8 mouse cellular contexts compared by ENCODE assay signal in genomic region chr10:42501775-42502348, GRCm38 (mm10). TPM values are rescaled to one million over a fixed set of nuclear protein-coding genes. Genes with fewer than 3 reads are reported as not detected.
A peak's percentile ranks its signal among the peaks of the same experiment; 100 is the strongest.
DNase-seq lines count a peak whose midpoint lies in the region; ATAC-seq and TF ChIP-seq lines count a peak whose summit lies in the region.

TSS of gene Snx3 (plus strand) at chr10:42502030.

- peak; percentile 77 for TF ChIP-seq POLR2A in cortical plate, adult 2 months (IDR thresholded peaks at IDR 0.05; ENCODE audit: extremely low read depth, insufficient read depth, low read length)

- H3K4me1 ChIP-seq in cortical plate, adult 2 months (ENCODE audit: control insufficient read depth, insufficient read depth, low read length), result no peaks in the 10 kb centered on the region

- peak; percentile 96 for DNase-seq in gastrocnemius, postnatal 10 days
- peak; percentile 98 for DNase-seq in induced T-regulatory cell, adult 2 months (ENCODE audit: low read depth)
- peak; percentile 93 to 98 for DNase-seq in left cerebral cortex, adult 9 months (ENCODE audit: low spot score in 2 of 2)
- peak; percentile 94 for DNase-seq in right cerebral cortex, postnatal 14 days
- peak; percentile 95 to 97 for DNase-seq in urinary bladder, postnatal 4 days (ENCODE audit: low spot score in 2 of 2)

- peak; percentile 84 for ATAC-seq in activated CD4-positive, CD25-positive, alpha-beta regulatory T cell, adult 4 months
- ATAC-seq in megakaryocyte progenitor cell, adult 5-6 weeks (replicated peaks; ENCODE audit: poor library complexity), result peak; percentile 92

- peak within 1 kb of the TSS; percentile 84 for H3K4me3 ChIP-seq in cortical plate, adult 2 months (ENCODE audit: insufficient read depth, low read length)

- peak within 1 kb of the TSS; percentile 98 for H3K27ac ChIP-seq in cortical plate, adult 2 months (ENCODE audit: insufficient read depth, low read length)

- no peak for TF ChIP-seq CTCF in cortical plate, adult 2 months (IDR thresholded peaks at IDR 0.05; ENCODE audit: extremely low read depth, insufficient read depth, low read length)

RNA-seq across cellular contexts. Expression of gene Snx3, which starts in this region (rescaled TPM):
- 100 to 1,000 TPM; 215 to 235 TPM for polyA plus RNA-seq in activated CD4-positive, CD25-positive, alpha-beta regulatory T cell, adult 4 months (2017; shearing (Covaris generic))
- polyA plus RNA-seq in cortical plate, adult 2 months (2012; rRNA removed), result 385 and 435 TPM in 2 replicates
- 100 to 1,000 TPM; 155 to 161 TPM for total RNA-seq in gastrocnemius, postnatal 10 days (2021)
- total RNA-seq in megakaryocyte progenitor cell, adult 5-6 weeks (2015), result 274 and 286 TPM in 2 replicates
- 104 and 114 TPM in 2 replicates for total RNA-seq in megakaryocyte progenitor cell, adult 5-6 weeks (2017)

Comparison
In these comparisons a context has a peak if more than half of its experiments do, and no peak if none do; other contexts are left out.
1. Peak in every context shown above with its lines: DNase-seq, ATAC-seq, H3K4me3 ChIP-seq and H3K27ac ChIP-seq.